10 mouse cellular contexts compared by ENCODE assay signal in the genomic region with DNA sequence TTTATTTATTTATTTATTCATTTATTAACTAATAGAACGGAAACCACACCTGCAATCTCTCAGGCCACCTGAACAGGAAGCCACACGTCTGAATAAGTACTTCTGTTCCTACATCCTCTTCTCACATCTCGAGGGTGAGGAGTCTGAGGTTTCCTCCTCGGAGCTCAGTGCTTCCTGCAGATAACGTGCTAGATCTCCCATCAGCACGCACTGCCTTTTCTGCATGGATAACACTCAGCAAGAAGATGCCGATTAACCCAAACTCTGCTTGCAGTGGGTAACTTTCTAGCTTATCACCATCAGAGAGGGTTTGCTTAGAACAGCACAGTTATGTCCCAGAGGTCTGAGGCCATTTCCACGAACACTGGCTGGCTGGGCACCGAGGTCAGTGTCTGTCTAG. TPM values are rescaled to one million over a fixed set of nuclear protein-coding genes. Genes with fewer than 3 reads are reported as not detected.
A peak's percentile ranks its signal among the peaks of the same experiment; 100 is the strongest.
DNase-seq lines count a peak whose midpoint lies in the region; ATAC-seq and TF ChIP-seq lines count a peak whose summit lies in the region.
"Had no signal": no experiment of that assay in that cellular context is flagged by ENCODE, and none has a peak within 500 bp of the region (broad histone marks: within the 10 kb centered on the region; RNA-seq: fewer than 3 reads in every experiment).

No protein-coding gene starts in this region.

- no peaks in the 10 kb centered on the region for H3K27me3 ChIP-seq in lung, postnatal 0 days (replicated peaks; ENCODE audit: insufficient read depth, low read length)
- no peaks in the 10 kb centered on the region for H3K27me3 ChIP-seq in liver, embryonic 11.5 days (replicated peaks; ENCODE audit: control insufficient read depth, insufficient read depth, low read length)

- H3K36me3 ChIP-seq in lung, postnatal 0 days (ENCODE audit: insufficient read depth, low read length), result no peaks in the 10 kb centered on the region
- no peaks in the 10 kb centered on the region for H3K36me3 ChIP-seq in liver, embryonic 11.5 days (ENCODE audit: control insufficient read depth, insufficient read depth, low read length)

- no peak overlapping the region for H3K4me2 ChIP-seq in lung, postnatal 0 days (replicated peaks; ENCODE audit: low read depth, low read length)
- peak overlapping the region; percentile 46 for H3K4me2 ChIP-seq in liver, embryonic 11.5 days
- H3K4me2 ChIP-seq: lung, embryonic 14.5 days had no signal

- H3K27ac ChIP-seq in lung, postnatal 0 days (ENCODE audit: low read length), result no peak overlapping the region
- H3K27ac ChIP-seq in bone marrow, adult 2 months (ENCODE audit: control insufficient read depth, insufficient read depth, low read depth, low read length, poor library complexity), result peak overlapping the region; percentile 3; the same call in 1 of the 2 replicates
- no peak overlapping the region for H3K27ac ChIP-seq in liver, embryonic 11.5 days (ENCODE audit: low read depth, low read length)

- no peak overlapping the region for H3K4me3 ChIP-seq in lung, postnatal 0 days (ENCODE audit: low read depth, low read length)
- H3K4me3 ChIP-seq in lung, adult 2 months (replicated peaks; ENCODE audit: extremely low read depth, low read depth, low read length), result no peak overlapping the region
- no peak overlapping the region for H3K4me3 ChIP-seq in bone marrow, adult 2 months (replicated peaks; ENCODE audit: control insufficient read depth, low read depth, low read length)
- H3K4me3 ChIP-seq in liver, embryonic 11.5 days (ENCODE audit: low read depth, low read length), result no peak overlapping the region

- no peaks in the 10 kb centered on the region for H3K4me1 ChIP-seq in lung, postnatal 0 days (ENCODE audit: insufficient read depth, low read depth, low read length)
- peaks cover 9% of the 10 kb centered on the region for H3K4me1 ChIP-seq in lung, adult 2 months (ENCODE audit: control insufficient read depth, insufficient read depth, low read length)
- peaks cover 15% of the 10 kb centered on the region for H3K4me1 ChIP-seq in bone marrow, adult 2 months (ENCODE audit: control insufficient read depth, insufficient read depth, low read length)
- H3K4me1 ChIP-seq in liver, embryonic 11.5 days (replicated peaks; ENCODE audit: control insufficient read depth, insufficient read depth, low read length), result peaks cover 23% of the 10 kb centered on the region

- no peak for TF ChIP-seq POLR2A in lung, adult 2 months (IDR thresholded peaks at IDR 0.05; ENCODE audit: borderline replicate concordance, extremely low read depth, low read depth, low read length)
- TF ChIP-seq POLR2A in bone marrow, adult 2 months (IDR thresholded peaks at IDR 0.05; ENCODE audit: borderline replicate concordance, control insufficient read depth, low read depth, low read length), result no peak

- no peak overlapping the region for H3K9ac ChIP-seq in lung, postnatal 0 days (replicated peaks; ENCODE audit: low read depth)
- H3K9ac ChIP-seq in liver, embryonic 11.5 days (ENCODE audit: low read depth, low read length), result no peak overlapping the region
- H3K9ac ChIP-seq: lung, embryonic 14.5 days had no signal

- TF ChIP-seq EP300 in lung, postnatal 0 days (IDR thresholded peaks at IDR 0.05), result peak; percentile 33; the same call in 1 of the 2 replicates

- no peaks in the 10 kb centered on the region for H3K9me3 ChIP-seq in lung, postnatal 0 days (ENCODE audit: low read length)
- no peaks in the 10 kb centered on the region for H3K9me3 ChIP-seq in liver, embryonic 11.5 days (ENCODE audit: control insufficient read depth, low read length)

- DNase-seq in lung, postnatal 0 days (ENCODE audit: low spot score), result no peak
- no peak for DNase-seq in lung, adult 2 months
- DNase-seq in liver, embryonic 11.5 days (ENCODE audit: low spot score), result peak; percentile 50
- DNase-seq in thymus, adult 18-20 months, result peak; percentile 62 to 80
- no peak for DNase-seq in gastrocnemius, postnatal 4 days (ENCODE audit: low spot score in 2 of 2)
- DNase-seq in left cerebral cortex, adult 9 months (ENCODE audit: low spot score in 2 of 2), result no peak
- no peak for DNase-seq in heart, adult 8-10 months (ENCODE audit: low spot score)
- DNase-seq: gastrocnemius, postnatal 36 days; lung, embryonic 14.5 days had no signal

- 35% methylated on average over 9 of the region's 9 CpGs for WGBS in lung, postnatal 0 days
- WGBS in lung, adult 2 months, result 34% methylated on average over 9 of the region's 9 CpGs
- 1% methylated on average over 9 of the region's 9 CpGs for WGBS in bone marrow, adult 2 months
- WGBS in liver, embryonic 11.5 days, result 29% methylated on average over 9 of the region's 9 CpGs

- peak; percentile 40; the same call in 1 of the 2 replicates for ATAC-seq in lung, postnatal 0 days
- peak; percentile 81 for ATAC-seq in liver, embryonic 11.5 days (replicated peaks; ENCODE audit: low FRiP score)

- TF ChIP-seq CTCF in lung, postnatal 0 days (IDR thresholded peaks at IDR 0.05), result no peak
- TF ChIP-seq CTCF in lung, adult 2 months (IDR thresholded peaks at IDR 0.05; ENCODE audit: insufficient read depth, low read length), result no peak
- no peak for TF ChIP-seq CTCF in bone marrow, adult 2 months (IDR thresholded peaks at IDR 0.05; ENCODE audit: control insufficient read depth, insufficient read depth, low read length)

RNA-seq across cellular contexts. Expression of gene Rcbtb2, which starts 0.9 kb away (rescaled TPM):
- 45.6 and 49.7 TPM in 2 replicates for polyA plus RNA-seq in lung, postnatal 0 days (2015; fragmentation: Nextera tagmentation; extraction: Ambion mirVana)
- polyA plus RNA-seq in lung, adult 2 months (2012; rRNA removed), result 26.3 and 28.9 TPM in 2 replicates
- 11.1 and 18.3 TPM in 2 replicates for polyA plus RNA-seq in bone marrow, adult 2 months (2011; ENCODE audit: insufficient read depth, insufficient read length, low replicate concordance, missing spikeins)
- 56.3 and 56.9 TPM in 2 replicates for polyA plus RNA-seq in liver, embryonic 11.5 days (2014; fragmentation: Nextera tagmentation; extraction: Ambion mirVana)
- total RNA-seq in gastrocnemius, postnatal 4 days (2021), result 10 to 100 TPM; 44.7 to 45.8 TPM
- total RNA-seq in heart, adult 8-10 months (2022), result 10 to 100 TPM; 18.2 to 30.9 (median 21.1) TPM

Comparison
In these comparisons a context has a peak if more than half of its experiments do, and no peak if none do; other contexts are left out.
1. DNase-seq: peak in liver, embryonic 11.5 days (single experiment) and thymus, adult 18-20 months (2 of 2); none in lung, postnatal 0 days (single experiment), lung, adult 2 months (single experiment), gastrocnemius, postnatal 4 days (0 of 2), left cerebral cortex, adult 9 months (0 of 2) and heart, adult 8-10 months (single experiment).